Mouse (Mus musculus) liver, embryonic 15.5 days (tissue): ENCODE results near the gene Fam129b. TPM values are rescaled to one million over a fixed set of nuclear protein-coding genes. Genes with fewer than 3 reads are reported as not detected.

Experiments used
- ATAC-seq: fragments of 200-750 bp; cut with Nextera tagmentation; 2 replicates; pipeline ENCODE4 v1.8.0; 2017; ENCODE audit warnings: moderate number of reproducible peaks, mild to moderate bottlenecking, moderate library complexity; ENCODE audit not compliant: insufficient read depth
- H3K27ac ChIP-seq: fragments of 300-500 bp; sonication (generic); replicated peaks from 2 replicates; pipeline ENCODE4 v1.5.1; 2015; ENCODE audit warnings: mild to moderate bottlenecking, inconsistent platforms
- H3K27me3 ChIP-seq: fragments of 300-500 bp; sonication (generic); 2 replicates; pipeline ENCODE4 v1.6.1; 2015; ENCODE audit warnings: mild to moderate bottlenecking, inconsistent platforms
- H3K36me3 ChIP-seq: fragments of 300-500 bp; sonication (generic); replicated peaks from 2 replicates; pipeline ENCODE4 v1.6.1; 2015; ENCODE audit warnings: moderate library complexity, mild to moderate bottlenecking, inconsistent platforms
- H3K4me1 ChIP-seq: fragments of 300-500 bp; sonication (generic); replicated peaks from 2 replicates; pipeline ENCODE4 v1.6.1; 2015; ENCODE audit warnings: inconsistent platforms
- H3K4me2 ChIP-seq: fragments of 300-500 bp; sonication (generic); 2 replicates; pipeline ENCODE4 v1.6.1; 2015; ENCODE audit warnings: moderate library complexity, mild to moderate bottlenecking, inconsistent platforms
- H3K4me3 ChIP-seq: fragments of 300-500 bp; sonication (generic); replicated peaks from 2 replicates; pipeline ENCODE4 v1.5.1; 2015; ENCODE audit warnings: mild to moderate bottlenecking, inconsistent platforms
- H3K9ac ChIP-seq: fragments of 300-500 bp; sonication (generic); 2 replicates; pipeline ENCODE4 v1.6.1; 2015; ENCODE audit warnings: moderate library complexity, mild to moderate bottlenecking, inconsistent platforms
- H3K9me3 ChIP-seq: fragments of 300-500 bp; sonication (generic); replicated peaks from 2 replicates; pipeline ENCODE4 v1.6.1; 2016; ENCODE audit warnings: inconsistent platforms
- WGBS: fragments of 180-500 bp; shearing (Covaris S2); methylation state at CpG from one replicate; pipeline ENCODE4 v1.1.7; 2015; ENCODE audit warnings: mixed read lengths; ENCODE audit not compliant: insufficient replicate concordance; 5-methylcytosine and 5-hydroxymethylcytosine counted together
- polyA plus RNA-seq: library from polyadenylated mRNA; unstranded; fragments of >200 nt; fragmentation: Nextera tagmentation; extraction: Ambion mirVana; gene quantifications from 2 replicates; pipeline ENCODE4 v1.2.1, GENCODE M21; 2015

The Fam129b gene
- polyA plus RNA-seq, 1 experiment from 2014 or later, result 8.5 TPM

GRCm38 (mm10) chr2:32926330-32927075 lies 50.6 kb downstream of the Fam129b start:
- Histone ChIP-seq H3K27me3 (no peaks in the 10 kb centered on the region), H3K4me3 (no peak overlapping the region), H3K9me3 (no peaks in the 10 kb centered on the region), H3K4me2 (no peak overlapping the region), H3K9ac (no peak overlapping the region), H3K4me1 (peaks cover 19% of the 10 kb centered on the region), H3K27ac (no peak overlapping the region), H3K36me3 (0 out of 2 replicates have a peak, but pooled peaks cover 16% of the 10 kb centered on the region)
- WGBS, result 69% methylated on average over 12 of the region's 12 CpGs
- no peak for ATAC-seq

- no peak overlapping the region for H3K9ac ChIP-seq
- 64% methylated on average over 15 of the region's 15 CpGs for WGBS
- no peak overlapping the region for H3K4me3 ChIP-seq
- 0 out of 2 replicates have a peak, but pooled peaks cover 8% of the 10 kb centered on the region for H3K36me3 ChIP-seq
- H3K4me1 ChIP-seq, result peaks cover 19% of the 10 kb centered on the region
- no peak overlapping the region for H3K4me2 ChIP-seq
- no peak overlapping the region for H3K27ac ChIP-seq
- H3K27me3 ChIP-seq, result no peaks in the 10 kb centered on the region
- no peak for ATAC-seq
- no peaks in the 10 kb centered on the region for H3K9me3 ChIP-seq
Observed at GRCm38 (mm10) chr2:32927624-32928234, 51.8 kb downstream of the Fam129b start.

- WGBS, result 28% methylated on average over 10 of the region's 10 CpGs
Observed at GRCm38 (mm10) chr2:32928235-32928946, 52.5 kb downstream of the Fam129b start.

GRCm38 (mm10) chr2:32928947-32929829 lies 53.3 kb downstream of the Fam129b start:
- ATAC-seq, result peak; percentile 45
- H3K9ac ChIP-seq, result no peak overlapping the region
- no peak overlapping the region for H3K4me3 ChIP-seq
- no peaks in the 10 kb centered on the region for H3K9me3 ChIP-seq
- H3K4me1 ChIP-seq, result peaks cover 19% of the 10 kb centered on the region
- 70% methylated on average over 19 of the region's 19 CpGs for WGBS
- peak overlapping the region; percentile 67 for H3K27ac ChIP-seq
- H3K4me2 ChIP-seq, result no peak overlapping the region
- no peaks in the 10 kb centered on the region for H3K27me3 ChIP-seq
- no peaks in the 10 kb centered on the region for H3K36me3 ChIP-seq

More at GRCm38 (mm10) chr2:32928235-32928946, 52.5 kb downstream of the Fam129b start:
- peak overlapping the region; percentile 67 for H3K27ac ChIP-seq
- H3K4me1 ChIP-seq, result peaks cover 19% of the 10 kb centered on the region
- H3K4me2 ChIP-seq, result no peak overlapping the region
- no peaks in the 10 kb centered on the region for H3K9me3 ChIP-seq
- no peak overlapping the region for H3K4me3 ChIP-seq
- ATAC-seq, result peak; percentile 30
- no peaks in the 10 kb centered on the region for H3K27me3 ChIP-seq
- 0 out of 2 replicates have a peak, but pooled peaks cover 2% of the 10 kb centered on the region for H3K36me3 ChIP-seq
- H3K9ac ChIP-seq, result no peak overlapping the region

GRCm38 (mm10) chr2:32931730-32932129 lies 55.8 kb downstream of the Fam129b start:
- 66% methylated on average over 7 of the region's 7 CpGs for WGBS
- Histone ChIP-seq H3K4me3 (no peak overlapping the region), H3K4me1 (peaks cover 19% of the 10 kb centered on the region), H3K9ac (no peak overlapping the region), H3K27me3 (no peaks in the 10 kb centered on the region), H3K9me3 (no peaks in the 10 kb centered on the region), H3K4me2 (no peak overlapping the region), H3K36me3 (peaks cover 3% of the 10 kb centered on the region), H3K27ac (no peak overlapping the region)
- no peak for ATAC-seq

- no peak overlapping the region for H3K27ac ChIP-seq
- no peaks in the 10 kb centered on the region for H3K9me3 ChIP-seq
- no peak for ATAC-seq
- WGBS, result 66% methylated on average over 5 of the region's 5 CpGs
- no peak overlapping the region for H3K4me2 ChIP-seq
- no peaks in the 10 kb centered on the region for H3K4me1 ChIP-seq
- H3K4me3 ChIP-seq, result no peak overlapping the region
- no peaks in the 10 kb centered on the region for H3K27me3 ChIP-seq
- H3K36me3 ChIP-seq, result peaks cover 10% of the 10 kb centered on the region
- H3K9ac ChIP-seq, result no peak overlapping the region
Observed at GRCm38 (mm10) chr2:32938741-32939140, 62.8 kb downstream of the Fam129b start.

GRCm38 (mm10) chr2:32939418-32939817 lies 63.5 kb downstream of the Fam129b start:
- Histone ChIP-seq H3K27ac (no peak overlapping the region), H3K9me3 (no peaks in the 10 kb centered on the region), H3K4me3 (no peak overlapping the region), H3K9ac (no peak overlapping the region), H3K4me2 (no peak overlapping the region), H3K4me1 (no peaks in the 10 kb centered on the region), H3K36me3 (peaks cover 11% of the 10 kb centered on the region), H3K27me3 (no peaks in the 10 kb centered on the region)
- ATAC-seq, result no peak
- WGBS, result 36% methylated on average over 5 of the region's 5 CpGs

- H3K27ac ChIP-seq, result no peak overlapping the region
- H3K27me3 ChIP-seq, result no peaks in the 10 kb centered on the region
- H3K9me3 ChIP-seq, result no peaks in the 10 kb centered on the region
- H3K4me2 ChIP-seq, result no peak overlapping the region
- no peak overlapping the region for H3K4me3 ChIP-seq
- WGBS, result 76% methylated on average over 4 of the region's 4 CpGs
- no peaks in the 10 kb centered on the region for H3K4me1 ChIP-seq
- H3K36me3 ChIP-seq, result peaks cover 10% of the 10 kb centered on the region
- no peak for ATAC-seq
- no peak overlapping the region for H3K9ac ChIP-seq
Observed at GRCm38 (mm10) chr2:32940483-32940882, 64.6 kb downstream of the Fam129b start.

GRCm38 (mm10) chr2:32947454-32947853 lies 71.5 kb downstream of the Fam129b start:
- no peak overlapping the region for H3K9ac ChIP-seq
- H3K36me3 ChIP-seq, result peaks cover 10% of the 10 kb centered on the region
- no peak overlapping the region for H3K4me2 ChIP-seq
- no peak overlapping the region for H3K4me3 ChIP-seq
- H3K27me3 ChIP-seq, result no peaks in the 10 kb centered on the region
- no peaks in the 10 kb centered on the region for H3K9me3 ChIP-seq
- H3K27ac ChIP-seq, result no peak overlapping the region
- WGBS, result 74% methylated on average over 11 of the region's 11 CpGs
- ATAC-seq, result no peak
- no peaks in the 10 kb centered on the region for H3K4me1 ChIP-seq

GRCm38 (mm10) chr2:32954581-32954980 lies 78.7 kb downstream of the Fam129b start:
- Histone ChIP-seq H3K27ac (no peak overlapping the region), H3K27me3 (no peaks in the 10 kb centered on the region), H3K36me3 (peaks cover 17% of the 10 kb centered on the region), H3K4me2 (no peak overlapping the region), H3K4me3 (no peak overlapping the region), H3K9me3 (no peaks in the 10 kb centered on the region), H3K4me1 (no peaks in the 10 kb centered on the region), H3K9ac (no peak overlapping the region)
- WGBS, result 77% methylated on average over 2 of the region's 2 CpGs
- no peak for ATAC-seq
